ENCODE assay signal across 8 mouse cellular contexts in genomic region chr8:84654597-84654996, GRCm38 (mm10). TPM values are rescaled to one million over a fixed set of nuclear protein-coding genes. Genes with fewer than 3 reads are reported as not detected.
DNase-seq lines count a peak whose midpoint lies in the region; ATAC-seq lines count a peak whose summit lies in the region.

No protein-coding gene starts in this region.

- H3K27ac ChIP-seq in lung, embryonic 16.5 days (ENCODE audit: low read length), result peak overlapping the region; percentile 98
- peak overlapping the region; percentile 88; the same call in 1 of the 2 replicates for H3K27ac ChIP-seq in hindbrain, embryonic 11.5 days (ENCODE audit: low read depth, low read length)

- WGBS in lung, embryonic 16.5 days, result 31% methylated on average over 4 of the region's 4 CpGs
- 36% methylated on average over 4 of the region's 4 CpGs for WGBS in hindbrain, embryonic 11.5 days

- no peaks in the 10 kb centered on the region for H3K36me3 ChIP-seq in lung, embryonic 16.5 days (ENCODE audit: control insufficient read depth, insufficient read depth, low read length)
- H3K36me3 ChIP-seq in hindbrain, embryonic 11.5 days (ENCODE audit: control insufficient read depth, insufficient read depth, low read length), result no peaks in the 10 kb centered on the region

- H3K4me3 ChIP-seq in lung, embryonic 16.5 days (ENCODE audit: low read length), result no peak overlapping the region; the same call in 1 of the 2 replicates
- no peak overlapping the region for H3K4me3 ChIP-seq in hindbrain, embryonic 11.5 days (ENCODE audit: low read depth, low read length)

- H3K9me3 ChIP-seq in lung, embryonic 16.5 days (ENCODE audit: control insufficient read depth, low read length), result no peaks in the 10 kb centered on the region
- H3K9me3 ChIP-seq in hindbrain, embryonic 11.5 days (ENCODE audit: control insufficient read depth, low read length), result no peaks in the 10 kb centered on the region

- peak overlapping the region; percentile 79; the same call in 1 of the 2 replicates for H3K9ac ChIP-seq in lung, embryonic 16.5 days (ENCODE audit: low read length)
- H3K9ac ChIP-seq in hindbrain, embryonic 11.5 days (ENCODE audit: low read depth, low read length), result no peak overlapping the region

- no peak overlapping the region for H3K4me2 ChIP-seq in lung, embryonic 16.5 days (ENCODE audit: low read depth, low read length)
- H3K4me2 ChIP-seq in hindbrain, embryonic 11.5 days (replicated peaks; ENCODE audit: low read depth, low read length), result no peak overlapping the region

- no peak for ATAC-seq in lung, embryonic 16.5 days (ENCODE audit: low read depth)
- no peak for ATAC-seq in hindbrain, embryonic 11.5 days (ENCODE audit: low FRiP score)

- DNase-seq in lung, postnatal 36 days, result no peak
- DNase-seq in embryo, embryonic 9.5 days (ENCODE audit: extremely low spot score), result peak; percentile 56
- DNase-seq in hindbrain, embryonic 11.5 days (ENCODE audit: low spot score), result peak; percentile 39
- DNase-seq in natural killer cell, adult 2 months (ENCODE audit: low spot score in 2 of 2), result peak; percentile 27 to 36
- no peak for DNase-seq in layer of hippocampus, postnatal 25 days (ENCODE audit: extremely low spot score in 1 of 2, low spot score in 1 of 2)
- no peak for DNase-seq in layer of hippocampus, adult 18-20 months (ENCODE audit: low spot score in 2 of 2)
- DNase-seq in c-Kit-positive CD71-positive TER-119-positive erythroid progenitor cells, embryonic 14.5 days (ENCODE audit: low spot score), result no peak

- H3K27me3 ChIP-seq in lung, embryonic 16.5 days (ENCODE audit: control insufficient read depth, insufficient read depth, low read depth, low read length), result no peaks in the 10 kb centered on the region
- H3K27me3 ChIP-seq in hindbrain, embryonic 11.5 days (ENCODE audit: control insufficient read depth, insufficient read depth, low read length), result no peaks in the 10 kb centered on the region

- peaks cover 36% of the 10 kb centered on the region for H3K4me1 ChIP-seq in lung, embryonic 16.5 days (replicated peaks; ENCODE audit: control insufficient read depth, insufficient read depth, low read length)
- peaks cover 17% of the 10 kb centered on the region for H3K4me1 ChIP-seq in hindbrain, embryonic 11.5 days (replicated peaks; ENCODE audit: control insufficient read depth, insufficient read depth, low read length)

RNA-seq across cellular contexts. Expression of gene Ier2, which starts 8.1 kb away (rescaled TPM):
- polyA plus RNA-seq in lung, embryonic 16.5 days (2015; fragmentation: Nextera tagmentation; extraction: Ambion mirVana), result 83.2 and 87.4 TPM in 2 replicates
- polyA plus RNA-seq in hindbrain, embryonic 11.5 days (2014; fragmentation: Nextera tagmentation; extraction: Ambion mirVana), result 60.5 and 61.5 TPM in 2 replicates
- total RNA-seq in layer of hippocampus, postnatal 25 days (2021), result 1 to 10 TPM; 8.8 to 9.6 TPM
- 10 to 100 TPM in 1 of 2 experiments, 1 to 10 TPM in 1; 6.2 to 10.0 TPM for total RNA-seq in layer of hippocampus, adult 18-20 months (2021)

RNA-seq across cellular contexts. Expression of gene Trmt1, which starts 31.5 kb away (rescaled TPM):
- 54.7 and 58.8 TPM in 2 replicates for polyA plus RNA-seq in lung, embryonic 16.5 days (2015; fragmentation: Nextera tagmentation; extraction: Ambion mirVana)
- 47.9 and 51.1 TPM in 2 replicates for polyA plus RNA-seq in hindbrain, embryonic 11.5 days (2014; fragmentation: Nextera tagmentation; extraction: Ambion mirVana)
- 100 to 1,000 TPM in 1 of 2 experiments, 10 to 100 TPM in 1; 83.4 to 101 TPM for total RNA-seq in layer of hippocampus, postnatal 25 days (2021)
- total RNA-seq in layer of hippocampus, adult 18-20 months (2021), result 100 to 1,000 TPM in 1 of 2 experiments, 10 to 100 TPM in 1; 96.9 to 108 TPM

RNA-seq across cellular contexts. Expression of gene Nacc1, which starts 33.1 kb away (rescaled TPM):
- 16.9 and 19.5 TPM in 2 replicates for polyA plus RNA-seq in lung, embryonic 16.5 days (2015; fragmentation: Nextera tagmentation; extraction: Ambion mirVana)
- 19.7 and 20.5 TPM in 2 replicates for polyA plus RNA-seq in hindbrain, embryonic 11.5 days (2014; fragmentation: Nextera tagmentation; extraction: Ambion mirVana)
- 10 to 100 TPM; 88.9 to 91.0 TPM for total RNA-seq in layer of hippocampus, postnatal 25 days (2021)
- 10 to 100 TPM; 94.8 to 95.5 TPM for total RNA-seq in layer of hippocampus, adult 18-20 months (2021)

RNA-seq across cellular contexts. Expression of gene Lyl1, which starts 46.7 kb away (rescaled TPM):
- 11.4 and 12.5 TPM in 2 replicates for polyA plus RNA-seq in lung, embryonic 16.5 days (2015; fragmentation: Nextera tagmentation; extraction: Ambion mirVana)
- 5.3 and 5.4 TPM in 2 replicates for polyA plus RNA-seq in hindbrain, embryonic 11.5 days (2014; fragmentation: Nextera tagmentation; extraction: Ambion mirVana)
- 1 to 10 TPM; 2.1 to 2.8 TPM for total RNA-seq in layer of hippocampus, postnatal 25 days (2021)
- 1 to 10 TPM; 2.0 to 2.2 TPM for total RNA-seq in layer of hippocampus, adult 18-20 months (2021)

Comparison
In these comparisons a context has a peak if more than half of its experiments do, and no peak if none do; other contexts are left out.
1. DNase-seq: peak in embryo, embryonic 9.5 days (single experiment), hindbrain, embryonic 11.5 days (single experiment) and natural killer cell, adult 2 months (2 of 2); none in lung, postnatal 36 days (single experiment), layer of hippocampus, postnatal 25 days (0 of 2), layer of hippocampus, adult 18-20 months (0 of 2) and c-Kit-positive CD71-positive TER-119-positive erythroid progenitor cells, embryonic 14.5 days (single experiment).